Mouse (Mus musculus): Measurements from ENCODE around the gene Inka2.

DNA sequence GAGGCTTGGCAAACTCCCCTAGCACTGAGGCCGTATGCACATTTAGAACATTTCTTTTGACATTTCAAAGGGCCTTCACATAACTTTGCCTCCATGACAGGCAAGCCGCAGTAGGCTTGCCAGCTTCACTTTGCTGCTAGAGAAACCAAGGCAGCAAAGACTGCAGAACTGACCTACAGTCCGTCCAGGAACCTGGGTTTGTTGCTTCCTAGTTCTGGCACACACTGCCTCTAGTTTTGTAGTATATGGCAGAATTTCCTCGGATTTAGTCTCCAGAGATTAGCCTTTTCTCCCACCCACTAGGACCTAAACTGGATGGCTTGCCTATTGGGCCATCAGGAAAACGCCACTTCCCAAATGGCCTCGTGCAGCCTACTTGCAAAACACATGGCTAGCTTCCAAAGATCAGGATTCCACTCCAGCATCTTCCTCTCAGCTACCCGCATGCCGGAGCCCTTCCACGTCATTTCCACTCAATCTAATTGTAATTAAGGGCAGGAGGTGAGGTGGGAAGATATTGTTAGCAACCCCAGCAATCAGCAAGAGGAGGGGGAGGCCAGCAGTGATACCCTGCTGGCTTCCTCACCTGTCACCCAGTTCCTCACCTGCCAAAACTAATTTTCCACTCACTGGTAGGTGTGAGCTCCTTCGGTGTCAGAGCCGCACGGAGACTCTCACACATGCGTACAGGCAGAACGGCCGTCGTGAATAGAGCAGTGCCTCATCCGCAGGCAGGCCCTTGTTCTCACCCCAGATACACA lies 7.8 kb upstream of the Inka2 start:
- TF ChIP-seq CTCF (IDR thresholded peaks at IDR 0.05; ENCODE audit: control insufficient read depth, insufficient read depth, insufficient replicate concordance, low read depth, low read length) (no peak), POLR2A (IDR thresholded peaks at IDR 0.05; ENCODE audit: control insufficient read depth, low read depth, low read length) (no peak)

Data from testis, adult 2 months (tissue).